Mouse (Mus musculus): ENCODE measurements around the gene Ablim1. TPM values are rescaled to one million over a fixed set of nuclear protein-coding genes. Genes with fewer than 3 reads are reported as not detected.

Ablim1 gene
- polyA plus RNA-seq (2014; fragmentation: Illumina TruSeq; extraction: RNeasy Lipid Tissue Mini Kit (QIAGEN cat#74804)): 92.9 TPM

GRCm38 (mm10) chr19:57314346-57315012 lies at the start of gene Ablim1:
Ablim1 (minus strand) TSS chr19:57314919.

GRCm38 (mm10) chr19:57360341-57361130 lies 45.8 kb upstream of the Ablim1 start, which contains the start of gene Fam160b1:
Fam160b1 (plus strand) TSS chr19:57360680.

GRCm38 (mm10) chr19:57007781-57008710 lies 306.7 kb downstream of the Ablim1 start, which contains the start of gene Afap1l2:
Afap1l2 (minus strand) TSS chr19:57008228.

Other genes starting within 250 kb of the Ablim1 start
- 36.9 TPM for gene Fam160b1, start 45.8 kb upstream of the Ablim1 start, polyA plus RNA-seq (2014; fragmentation: Illumina TruSeq; extraction: RNeasy Lipid Tissue Mini Kit (QIAGEN cat#74804))
- 20.3 TPM for gene Trub1, start 138.0 kb upstream of the Ablim1 start, polyA plus RNA-seq (2014; fragmentation: Illumina TruSeq; extraction: RNeasy Lipid Tissue Mini Kit (QIAGEN cat#74804))

Measured in ovary, adult 10 weeks (tissue).